Mouse (Mus musculus): ENCODE measurements around the gene Nudt14. TPM values are rescaled to one million over a fixed set of nuclear protein-coding genes. Genes with fewer than 3 reads are reported as not detected.

The Nudt14 gene
- polyA plus RNA-seq, 2 experiments, result 6.3 to 16.9 TPM

GRCm38 (mm10) chr12:112937906-112938305 is 4.0 kb downstream of the Nudt14 start:
- H3K27me3 ChIP-seq (ENCODE audit: control insufficient read depth, insufficient read depth, low read length), result no peaks in the 10 kb centered on the region
- H3K4me1 ChIP-seq (replicated peaks; ENCODE audit: control insufficient read depth in 2 of 2, insufficient read depth in 2 of 2, low read length in 1 of 2), result peaks cover 3 to 10% of the 10 kb centered on the region in 2 experiments; a peak in 3 of 4 replicates
- no peak for DNase-seq (ENCODE audit: low read depth in 3 of 3, low spot score in 3 of 3)
- no peaks in the 10 kb centered on the region for H3K36me3 ChIP-seq (replicated peaks; ENCODE audit: control insufficient read depth, insufficient read depth, low read depth)
- no peak overlapping the region for H3K4me3 ChIP-seq (ENCODE audit: insufficient read depth in 1 of 2, low read depth in 2 of 2, low read length in 2 of 2)
- H3K27ac ChIP-seq, result no peak overlapping the region
- no peak overlapping the region for H3K9ac ChIP-seq (replicated peaks)
- ATAC-seq (ENCODE audit: insufficient read depth), result no peak
- H3K9me3 ChIP-seq (ENCODE audit: control insufficient read depth, low read length), result no peaks in the 10 kb centered on the region
- 44% methylated on average over 9 of the region's 9 CpGs for WGBS (ENCODE audit: insufficient replicate concordance)
- TF ChIP-seq CTCF (IDR thresholded peaks at IDR 0.05; ENCODE audit: low read depth), result no peak
- no peak for TF ChIP-seq EP300 (IDR thresholded peaks at IDR 0.05; ENCODE audit: low read depth)
- no peak overlapping the region for H3K4me2 ChIP-seq (ENCODE audit: low read depth)

DNA sequence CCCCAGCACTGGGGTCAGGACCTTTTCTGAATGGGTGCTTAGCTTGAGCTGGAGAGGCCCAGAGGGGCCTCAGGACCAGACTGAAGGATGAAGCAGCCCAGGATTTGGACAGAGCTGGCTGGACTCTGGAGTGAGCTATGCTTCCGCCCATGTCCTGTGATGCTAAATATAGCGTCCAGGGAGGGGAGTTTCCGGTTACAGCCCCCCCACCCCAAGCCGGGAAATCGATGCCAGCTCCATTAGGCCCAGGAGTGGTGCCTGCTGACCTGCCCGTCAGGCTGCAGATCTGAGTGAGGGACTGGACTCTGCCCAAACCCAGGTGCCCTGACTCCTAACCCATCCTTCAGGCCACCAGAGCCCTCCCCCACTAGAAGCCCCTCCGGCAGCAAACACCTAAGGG is 9.3 kb downstream of the Nudt14 start:
- no peak overlapping the region for H3K4me3 ChIP-seq (ENCODE audit: insufficient read depth in 1 of 2, low read depth in 2 of 2, low read length in 2 of 2)
- no peaks in the 10 kb centered on the region for H3K4me1 ChIP-seq (replicated peaks; ENCODE audit: control insufficient read depth in 2 of 2, insufficient read depth in 2 of 2, low read length in 1 of 2)
- no peak for DNase-seq (ENCODE audit: low read depth in 3 of 3, low spot score in 3 of 3)
- no peak for ATAC-seq (ENCODE audit: insufficient read depth)
- WGBS (ENCODE audit: insufficient replicate concordance), result 32% methylated on average over 7 of the region's 7 CpGs
- no peak overlapping the region for H3K9ac ChIP-seq (replicated peaks)
- no peak overlapping the region for H3K27ac ChIP-seq
- TF ChIP-seq EP300 (IDR thresholded peaks at IDR 0.05; ENCODE audit: low read depth) (no peak), CTCF (IDR thresholded peaks at IDR 0.05; ENCODE audit: low read depth) (no peak)
- peaks cover 37% of the 10 kb centered on the region for H3K27me3 ChIP-seq (ENCODE audit: control insufficient read depth, insufficient read depth, low read length)
- no peak overlapping the region for H3K4me2 ChIP-seq (ENCODE audit: low read depth)
- no peaks in the 10 kb centered on the region for H3K36me3 ChIP-seq (replicated peaks; ENCODE audit: control insufficient read depth, insufficient read depth, low read depth)
- H3K9me3 ChIP-seq (ENCODE audit: control insufficient read depth, low read length), result no peaks in the 10 kb centered on the region

DNA sequence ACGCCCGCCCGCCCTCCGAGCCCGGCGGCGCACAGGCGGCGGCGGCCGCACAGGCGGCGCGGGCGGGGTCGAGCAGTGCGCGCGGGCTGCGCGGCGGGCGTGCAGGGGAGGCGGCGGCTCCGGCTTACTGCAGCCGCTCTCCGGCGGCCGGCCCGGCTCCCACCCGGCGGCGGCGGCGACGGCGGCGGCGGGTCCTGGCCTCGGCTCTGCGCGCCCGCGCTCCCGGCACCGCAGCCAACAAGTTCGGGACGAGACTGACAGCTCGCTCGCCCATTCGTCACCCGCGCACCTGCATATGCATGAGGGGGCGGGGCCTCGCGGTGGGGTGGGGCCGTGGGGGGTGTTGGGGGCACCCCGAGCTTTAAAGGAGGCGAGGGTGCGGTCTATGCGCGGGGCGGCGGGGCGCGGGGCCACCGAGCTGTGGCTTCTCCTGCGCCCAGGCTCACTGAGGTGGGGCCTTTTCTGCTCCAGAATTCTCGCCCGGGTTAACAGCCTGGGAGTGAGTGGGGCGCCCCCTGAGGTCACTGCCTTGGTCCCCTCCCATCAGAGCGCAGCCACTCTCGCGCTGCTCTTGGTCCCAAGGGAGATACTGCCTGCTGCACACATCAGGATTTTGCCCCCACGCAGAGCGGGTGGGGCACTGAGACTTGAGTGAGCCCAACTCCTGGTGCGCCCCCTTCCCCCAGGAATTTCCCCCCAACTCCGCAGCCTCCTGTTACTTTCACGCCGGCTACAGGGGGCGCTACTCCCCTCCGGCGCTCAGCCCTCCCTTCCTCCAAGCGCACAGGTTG is 12.2 kb downstream of the Nudt14 start, which contains the start of gene Jag2:
Gene Jag2 (minus strand): TSS at position 215 of the 791 bp plus-strand sequence.
- peak; percentile 21; the same call in 1 of the 2 replicates for ATAC-seq (ENCODE audit: insufficient read depth)
- under 1% methylated on average over 85 of the region's 85 CpGs for WGBS (ENCODE audit: insufficient replicate concordance)
- no peaks in the 10 kb centered on the region for H3K9me3 ChIP-seq (ENCODE audit: control insufficient read depth, low read length)
- H3K4me2 ChIP-seq (ENCODE audit: low read depth), result peak within 1 kb of the TSS; percentile 55
- DNase-seq (ENCODE audit: low read depth in 3 of 3, low spot score in 3 of 3), result no peak
- TF ChIP-seq EP300 (IDR thresholded peaks at IDR 0.05; ENCODE audit: low read depth) (no peak), CTCF (IDR thresholded peaks at IDR 0.05; ENCODE audit: low read depth) (peak; percentile 44; the same call in 1 of the 2 replicates)
- no peaks in the 10 kb centered on the region for H3K4me1 ChIP-seq (replicated peaks; ENCODE audit: control insufficient read depth in 2 of 2, insufficient read depth in 2 of 2, low read length in 1 of 2)
- no peak within 1 kb of the TSS for H3K27ac ChIP-seq
- no peak within 1 kb of the TSS for H3K9ac ChIP-seq (replicated peaks)
- H3K4me3 ChIP-seq (ENCODE audit: insufficient read depth in 1 of 2, low read depth in 2 of 2, low read length in 2 of 2), result peak within 1 kb of the TSS in 1 of 2 experiments; percentile 41; a peak in 3 of 4 replicates
- H3K36me3 ChIP-seq (replicated peaks; ENCODE audit: control insufficient read depth, insufficient read depth, low read depth), result no peaks in the 10 kb centered on the region
- H3K27me3 ChIP-seq (ENCODE audit: control insufficient read depth, insufficient read depth, low read length), result peaks cover 46% of the 10 kb centered on the region

- Histone ChIP-seq H3K27me3 (ENCODE audit: control insufficient read depth, insufficient read depth, low read length) (peaks cover 46% of the 10 kb centered on the region), H3K27ac (no peak overlapping the region), H3K4me3 (ENCODE audit: insufficient read depth in 1 of 2, low read depth in 2 of 2, low read length in 2 of 2) (peak overlapping the region in 1 of 2 experiments; percentile 41; a peak in 3 of 4 replicates), H3K9ac (replicated peaks) (no peak overlapping the region), H3K9me3 (ENCODE audit: control insufficient read depth, low read length) (no peaks in the 10 kb centered on the region), H3K4me1 (replicated peaks; ENCODE audit: control insufficient read depth in 2 of 2, insufficient read depth in 2 of 2, low read length in 1 of 2) (no peaks in the 10 kb centered on the region), H3K36me3 (replicated peaks; ENCODE audit: control insufficient read depth, insufficient read depth, low read depth) (no peaks in the 10 kb centered on the region), H3K4me2 (ENCODE audit: low read depth) (peak overlapping the region; percentile 55)
- no peak for DNase-seq (ENCODE audit: low read depth in 3 of 3, low spot score in 3 of 3)
- peak; percentile 17; the same call in 1 of the 2 replicates for ATAC-seq (ENCODE audit: insufficient read depth)
- WGBS (ENCODE audit: insufficient replicate concordance), result 3% methylated on average over 111 of the region's 124 CpGs
- TF ChIP-seq EP300 (IDR thresholded peaks at IDR 0.05; ENCODE audit: low read depth) (no peak), CTCF (IDR thresholded peaks at IDR 0.05; ENCODE audit: low read depth) (no peak)
These were observed 13.3 kb downstream of the Nudt14 start for GRCm38 (mm10) chr12:112928401-112929241.

DNA sequence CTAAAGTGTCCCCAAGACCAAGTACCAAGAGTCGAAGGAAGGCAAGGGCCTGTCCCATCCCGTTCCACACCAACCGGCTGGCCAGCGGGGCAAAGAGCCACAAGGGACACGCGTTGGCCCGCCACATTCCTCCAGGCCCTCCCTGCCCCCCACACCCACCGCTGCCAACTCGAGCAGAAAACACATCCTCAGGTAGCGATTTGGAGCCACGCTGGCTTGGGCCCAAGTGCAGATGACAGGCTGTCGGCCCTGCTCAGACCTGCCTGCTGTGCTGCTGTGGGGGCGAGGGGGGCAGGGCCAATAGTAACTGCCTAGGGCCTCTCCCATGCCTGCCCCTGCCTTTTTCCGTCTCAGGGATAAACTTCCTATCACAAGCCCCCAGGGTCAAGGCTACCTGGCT is 14.7 kb downstream of the Nudt14 start:
- DNase-seq (ENCODE audit: low read depth in 3 of 3, low spot score in 3 of 3), result no peak
- H3K4me2 ChIP-seq (ENCODE audit: low read depth), result no peak overlapping the region
- no peaks in the 10 kb centered on the region for H3K4me1 ChIP-seq (replicated peaks; ENCODE audit: control insufficient read depth in 2 of 2, insufficient read depth in 2 of 2, low read length in 1 of 2)
- H3K36me3 ChIP-seq (replicated peaks; ENCODE audit: control insufficient read depth, insufficient read depth, low read depth), result no peaks in the 10 kb centered on the region
- WGBS (ENCODE audit: insufficient replicate concordance), result 71% methylated on average over 14 of the region's 14 CpGs
- no peaks in the 10 kb centered on the region for H3K9me3 ChIP-seq (ENCODE audit: control insufficient read depth, low read length)
- no peak overlapping the region for H3K4me3 ChIP-seq (ENCODE audit: insufficient read depth in 1 of 2, low read depth in 2 of 2, low read length in 2 of 2)
- ATAC-seq (ENCODE audit: insufficient read depth), result no peak
- TF ChIP-seq EP300 (IDR thresholded peaks at IDR 0.05; ENCODE audit: low read depth), result no peak
- TF ChIP-seq CTCF (IDR thresholded peaks at IDR 0.05; ENCODE audit: low read depth), result no peak
- no peak overlapping the region for H3K9ac ChIP-seq (replicated peaks)
- peaks cover 46% of the 10 kb centered on the region for H3K27me3 ChIP-seq (ENCODE audit: control insufficient read depth, insufficient read depth, low read length)
- no peak overlapping the region for H3K27ac ChIP-seq
